ENCODE assay signal across 27 mouse cellular contexts in genomic region chr4:117482103-117482502, GRCm38 (mm10). TPM values are rescaled to one million over a fixed set of nuclear protein-coding genes. Genes with fewer than 3 reads are reported as not detected.
DNase-seq lines count a peak whose midpoint lies in the region; ATAC-seq and TF ChIP-seq lines count a peak whose summit lies in the region.
"Had no signal": no experiment of that assay in that cellular context is flagged by ENCODE, and none has a peak within 500 bp of the region (broad histone marks: within the 10 kb centered on the region; RNA-seq: fewer than 3 reads in every experiment).

No protein-coding gene starts in this region.

- H3K4me3 ChIP-seq in liver, postnatal 0 days (ENCODE audit: low read depth, low read length) = no peak overlapping the region
- no peak overlapping the region for H3K4me3 ChIP-seq in liver, embryonic 14.5 days (ENCODE audit: insufficient read depth in 1 of 2, low read depth in 2 of 2, low read length in 2 of 2)
- no peak overlapping the region for H3K4me3 ChIP-seq in hindbrain, embryonic 10.5 days
- H3K4me3 ChIP-seq: forebrain, embryonic 10.5 days; forebrain, embryonic 13.5 days; heart, embryonic 12.5 days; heart, embryonic 15.5 days had no signal

- TF ChIP-seq CTCF in liver, postnatal 0 days (IDR thresholded peaks at IDR 0.05; ENCODE audit: low read depth) = no peak
- no peak for TF ChIP-seq CTCF in liver, embryonic 14.5 days (IDR thresholded peaks at IDR 0.05; ENCODE audit: low read depth)

- no peak overlapping the region for H3K9ac ChIP-seq in liver, postnatal 0 days (replicated peaks)
- H3K9ac ChIP-seq in liver, embryonic 14.5 days (replicated peaks) = no peak overlapping the region
- H3K9ac ChIP-seq: forebrain, embryonic 13.5 days; heart, embryonic 12.5 days; heart, embryonic 15.5 days; hindbrain, embryonic 14.5 days had no signal

- H3K4me2 ChIP-seq in liver, postnatal 0 days (ENCODE audit: low read depth, low read length) = no peak overlapping the region
- H3K4me2 ChIP-seq in liver, embryonic 14.5 days (ENCODE audit: low read depth) = peak overlapping the region; percentile 21
- H3K4me2 ChIP-seq: forebrain, embryonic 13.5 days; heart, embryonic 12.5 days; heart, embryonic 15.5 days; hindbrain, embryonic 14.5 days had no signal

- ATAC-seq in liver, postnatal 0 days = no peak
- ATAC-seq in liver, embryonic 14.5 days (ENCODE audit: insufficient read depth) = peak; percentile 65
- ATAC-seq in megakaryocyte-erythroid progenitor cell, adult 5-6 weeks (replicated peaks; ENCODE audit: low FRiP score, low TSS enrichment, poor library complexity, severe bottlenecking) = peak; percentile 39; the same call in 1 of the 2 replicates
- ATAC-seq: forebrain, embryonic 13.5 days; forebrain, embryonic 16.5 days; hindbrain, postnatal 0 days; inflammation-experienced regulatory T-cells, adult 6 months had no signal

- H3K36me3 ChIP-seq in liver, postnatal 0 days (replicated peaks; ENCODE audit: insufficient read depth, low read length) = no peaks in the 10 kb centered on the region
- no peaks in the 10 kb centered on the region for H3K36me3 ChIP-seq in liver, embryonic 14.5 days (replicated peaks; ENCODE audit: control insufficient read depth, insufficient read depth, low read depth)
- peaks cover 4% of the 10 kb centered on the region for H3K36me3 ChIP-seq in hindbrain, embryonic 10.5 days
- H3K36me3 ChIP-seq: forebrain, embryonic 10.5 days; G1E; heart, embryonic 12.5 days; heart, embryonic 15.5 days had no signal

- peak; percentile 72 for DNase-seq in liver
- no peak for DNase-seq in liver, postnatal 0 days
- DNase-seq in liver, embryonic 14.5 days (ENCODE audit: low read depth in 3 of 3, low spot score in 3 of 3) = peak in 1 of 3 experiments; percentile 42
- no peak for DNase-seq in right cerebral cortex, postnatal 25 days
- DNase-seq in hindbrain, embryonic 10.5 days (ENCODE audit: low spot score) = no peak
- DNase-seq: adrenal gland, adult 2 months; adrenal gland, postnatal 14 days; cerebellum, adult 11 months; cerebellum, adult 2 months; cerebellum, adult 9-11 months; cerebellum, postnatal 36 days; embryo, embryonic 11 days; gastrocnemius, postnatal 14 days; heart, adult 18-20 months; heart, postnatal 10 days; heart, postnatal 36 days had no signal

- H3K27ac ChIP-seq in liver, postnatal 0 days (ENCODE audit: low read depth) = no peak overlapping the region
- no peak overlapping the region; the same call in 1 of the 2 replicates for H3K27ac ChIP-seq in liver, embryonic 14.5 days
- no peak overlapping the region for H3K27ac ChIP-seq in hindbrain, embryonic 10.5 days
- H3K27ac ChIP-seq: forebrain, embryonic 10.5 days; forebrain, embryonic 13.5 days; heart, embryonic 15.5 days; hindbrain, embryonic 14.5 days; hindbrain, postnatal 0 days had no signal

- H3K27me3 ChIP-seq in liver, postnatal 0 days (ENCODE audit: insufficient read depth, low read length) = peaks cover 10% of the 10 kb centered on the region; the same call in 1 of the 2 replicates
- H3K27me3 ChIP-seq in liver, embryonic 14.5 days (ENCODE audit: control insufficient read depth, insufficient read depth, low read length) = peaks cover 20% of the 10 kb centered on the region
- peaks cover 74% of the 10 kb centered on the region for H3K27me3 ChIP-seq in hindbrain, embryonic 10.5 days (ENCODE audit: insufficient read depth, poor library complexity, severe bottlenecking)
- H3K27me3 ChIP-seq: CH12.LX had no signal

- no peaks in the 10 kb centered on the region for H3K9me3 ChIP-seq in liver, postnatal 0 days (ENCODE audit: low read length)
- H3K9me3 ChIP-seq in liver, embryonic 14.5 days (ENCODE audit: control insufficient read depth, low read length) = no peaks in the 10 kb centered on the region
- H3K9me3 ChIP-seq in hindbrain, embryonic 10.5 days = no peaks in the 10 kb centered on the region
- H3K9me3 ChIP-seq: forebrain, embryonic 10.5 days; forebrain, embryonic 13.5 days; heart, embryonic 12.5 days; heart, embryonic 15.5 days had no signal

- 62% methylated on average over 5 of the region's 5 CpGs for WGBS in liver, postnatal 0 days (ENCODE audit: insufficient replicate concordance)
- 30% methylated on average over 5 of the region's 5 CpGs for WGBS in liver, embryonic 14.5 days (ENCODE audit: insufficient replicate concordance)
- 78% methylated on average over 5 of the region's 5 CpGs for WGBS in hindbrain, embryonic 10.5 days

- TF ChIP-seq EP300 in liver, postnatal 0 days (IDR thresholded peaks at IDR 0.05; ENCODE audit: low read depth) = no peak
- peak; percentile 68 for TF ChIP-seq EP300 in liver, embryonic 14.5 days (IDR thresholded peaks at IDR 0.05; ENCODE audit: low read depth)

- H3K4me1 ChIP-seq in liver, postnatal 0 days (ENCODE audit: insufficient read depth) = peaks cover 27% of the 10 kb centered on the region
- peaks cover 58 to 67% of the 10 kb centered on the region in 2 experiments for H3K4me1 ChIP-seq in liver, embryonic 14.5 days (replicated peaks; ENCODE audit: control insufficient read depth in 2 of 2, insufficient read depth in 2 of 2, low read length in 1 of 2)
- peaks cover 71% of the 10 kb centered on the region for H3K4me1 ChIP-seq in hindbrain, embryonic 10.5 days (replicated peaks)

RNA-seq across cellular contexts. Expression of gene Rnf220, which starts 14.7 kb away (rescaled TPM):
- polyA plus RNA-seq in liver, postnatal 0 days (2015; fragmentation: Nextera tagmentation; extraction: Ambion mirVana) = 17.3 and 18.7 TPM in 2 replicates
- polyA plus RNA-seq in liver, embryonic 14.5 days (2012; rRNA removed) = 29.0 and 29.1 TPM in 2 replicates
- 17.9 and 23.2 TPM in 2 replicates for polyA plus RNA-seq in liver, embryonic 14.5 days (2014; fragmentation: Nextera tagmentation; extraction: Ambion mirVana)
- 107 and 145 TPM in 2 replicates for total RNA-seq in megakaryocyte-erythroid progenitor cell, adult 5-6 weeks (2014; fragmentation: Nextera tagmentation)
- total RNA-seq in megakaryocyte-erythroid progenitor cell, adult 5-6 weeks (2017) = 73.2 and 84.1 TPM in 2 replicates
- 101 TPM in 2 replicates for polyA plus RNA-seq in hindbrain, embryonic 10.5 days (2016; fragmentation: Nextera tagmentation; extraction: Ambion mirVana)
